Mouse (Mus musculus) stomach, postnatal 0 days (tissue): ENCODE measurements around the gene Cnnm4.

ENCODE experiments used
- CTCF ChIP-seq: IDR thresholded peaks from 2 replicates; pipeline ENCODE4 v1.5.1; 2016; ENCODE audit warnings: antibody characterized with exemption, low read depth, mild to moderate bottlenecking, moderate library complexity
- EP300 ChIP-seq: optimal IDR thresholded peaks from 2 replicates; pipeline ENCODE3; 2016; ENCODE audit warnings: antibody characterized with exemption

GRCm38 (mm10) chr1:36473211-36473780 is 1.9 kb downstream of the Cnnm4 start:
- TF ChIP-seq EP300, result no peak
- no peak for TF ChIP-seq CTCF
